Mouse (Mus musculus) liver, embryonic 11.5 days (tissue): Measurements from ENCODE around the gene Nat9. TPM values are rescaled to one million over a fixed set of nuclear protein-coding genes. Genes with fewer than 3 reads are reported as not detected.

Source experiments
- ATAC-seq: fragments of 200-750 bp; cut with Nextera tagmentation; replicated peaks from 2 replicates; pipeline ENCODE4 v1.8.0; 2017; ENCODE audit warnings: moderate number of reproducible peaks, mild to moderate bottlenecking, moderate TSS enrichment, moderate library complexity; ENCODE audit not compliant: low FRiP score
- DNase-seq: peaks from one replicate; pipeline ENCODE4 v3.0.0-alpha.2; 2017; ENCODE audit warnings: low spot score
- H3K27ac ChIP-seq: fragments of 300-500 bp; sonication (generic); 2 replicates; pipeline ENCODE4 v1.5.1; 2014; ENCODE audit warnings: mild to moderate bottlenecking, low read depth, low read length, control low read depth
- H3K27me3 ChIP-seq: fragments of 300-500 bp; sonication (generic); replicated peaks from 2 replicates; pipeline ENCODE4 v1.6.1; 2014; ENCODE audit warnings: low read length, mixed read lengths; ENCODE audit not compliant: control insufficient read depth, insufficient read depth
- H3K36me3 ChIP-seq: fragments of 300-500 bp; sonication (generic); 2 replicates; pipeline ENCODE4 v1.6.1; 2014; ENCODE audit warnings: mild to moderate bottlenecking, low read length, moderate library complexity, mixed read lengths; ENCODE audit not compliant: control insufficient read depth, insufficient read depth
- H3K4me1 ChIP-seq: fragments of 300-500 bp; sonication (generic); replicated peaks from 2 replicates; pipeline ENCODE4 v1.6.1; 2014; ENCODE audit warnings: low read length, mixed read lengths; ENCODE audit not compliant: control insufficient read depth, insufficient read depth
- H3K4me2 ChIP-seq: fragments of 300-500 bp; sonication (generic); 2 replicates; pipeline ENCODE4 v1.6.1; 2014; ENCODE audit warnings: mild to moderate bottlenecking, control low read depth, moderate library complexity
- H3K4me3 ChIP-seq: fragments of 300-500 bp; sonication (generic); 2 replicates; pipeline ENCODE4 v1.5.1; 2014; ENCODE audit warnings: low read depth, low read length, control low read depth
- H3K9ac ChIP-seq: fragments of 300-500 bp; sonication (generic); 2 replicates; pipeline ENCODE4 v1.6.1; 2014; ENCODE audit warnings: low read depth, low read length, control low read depth
- H3K9me3 ChIP-seq: fragments of 300-500 bp; sonication (generic); 2 replicates; pipeline ENCODE4 v1.6.1; 2016; ENCODE audit warnings: low read length, inconsistent platforms, mixed read lengths; ENCODE audit not compliant: control insufficient read depth
- WGBS: fragments of 180-500 bp; shearing (Covaris S2); extraction: QIAGEN DNeasy Blood & Tissue Kit; methylation state at CpG from one replicate; pipeline ENCODE4 v1.1.7; 2014; 5-methylcytosine and 5-hydroxymethylcytosine counted together
- polyA plus RNA-seq: library from polyadenylated mRNA; unstranded; fragments of >200 nt; fragmentation: Nextera tagmentation; extraction: Ambion mirVana; gene quantifications from 2 replicates; pipeline ENCODE4 v1.2.1, GENCODE M21; 2014

Gene Nat9
- polyA plus RNA-seq, 1 experiment from 2014 or later: 20.1 TPM

GRCm38 (mm10) chr11:115208776-115209732 lies 21.4 kb upstream of the Nat9 start:
- Histone ChIP-seq H3K27me3 (no peaks in the 10 kb centered on the region), H3K4me1 (peaks cover 7% of the 10 kb centered on the region), H3K36me3 (peaks cover 11% of the 10 kb centered on the region; the same call in 1 of the 2 replicates), H3K27ac (no peak overlapping the region), H3K9me3 (no peaks in the 10 kb centered on the region), H3K9ac (no peak overlapping the region), H3K4me2 (no peak overlapping the region), H3K4me3 (no peak overlapping the region)
- WGBS: 77% methylated on average over 25 of the region's 25 CpGs
- DNase-seq: no peak
- no peak for ATAC-seq

- Histone ChIP-seq H3K4me1 (peaks cover 7% of the 10 kb centered on the region), H3K9me3 (no peaks in the 10 kb centered on the region), H3K36me3 (peaks cover 11% of the 10 kb centered on the region; the same call in 1 of the 2 replicates), H3K27ac (no peak overlapping the region), H3K4me3 (no peak overlapping the region), H3K9ac (no peak overlapping the region), H3K4me2 (no peak overlapping the region), H3K27me3 (no peaks in the 10 kb centered on the region)
- WGBS: 86% methylated on average over 12 of the region's 12 CpGs
- ATAC-seq: no peak
- DNase-seq: no peak
Observed at GRCm38 (mm10) chr11:115208126-115208525, 20.5 kb upstream of the Nat9 start.

DNA sequence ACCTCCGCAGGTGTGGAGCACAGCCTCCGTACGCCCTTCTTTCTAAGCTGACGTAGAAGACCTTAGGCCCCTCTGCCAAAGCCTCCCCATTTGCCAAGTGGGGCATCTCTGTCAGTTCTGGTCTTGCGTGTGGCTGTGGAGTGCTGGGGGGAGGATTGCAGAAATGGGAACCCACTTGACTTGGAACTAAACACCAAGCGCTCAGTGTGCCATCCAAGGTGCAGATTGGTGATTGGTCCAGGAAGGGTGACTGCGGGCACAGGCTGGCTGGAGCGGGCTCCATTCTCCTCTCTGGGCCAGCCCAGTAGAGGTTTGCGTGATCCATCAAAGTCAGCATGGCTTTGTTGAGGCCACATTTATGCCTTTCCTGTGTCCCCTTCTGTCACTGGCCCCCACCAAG lies 15.1 kb upstream of the Nat9 start:
- no peak overlapping the region for H3K4me2 ChIP-seq
- H3K27ac ChIP-seq: no peak overlapping the region
- DNase-seq: no peak
- H3K4me1 ChIP-seq: peaks cover 7% of the 10 kb centered on the region; the same call in 1 of the 2 replicates
- no peaks in the 10 kb centered on the region; the same call in 1 of the 2 replicates for H3K27me3 ChIP-seq
- H3K36me3 ChIP-seq: peaks cover 13% of the 10 kb centered on the region; the same call in 1 of the 2 replicates
- no peaks in the 10 kb centered on the region for H3K9me3 ChIP-seq
- no peak overlapping the region for H3K9ac ChIP-seq
- no peak overlapping the region for H3K4me3 ChIP-seq
- ATAC-seq: no peak
- WGBS: 90% methylated on average over 9 of the region's 9 CpGs

- Histone ChIP-seq H3K4me1 (peaks cover 7% of the 10 kb centered on the region; the same call in 1 of the 2 replicates), H3K4me3 (no peak overlapping the region), H3K27me3 (no peaks in the 10 kb centered on the region; the same call in 1 of the 2 replicates), H3K4me2 (no peak overlapping the region), H3K9ac (no peak overlapping the region), H3K27ac (no peak overlapping the region), H3K36me3 (peaks cover 11% of the 10 kb centered on the region; the same call in 1 of the 2 replicates), H3K9me3 (no peaks in the 10 kb centered on the region)
- DNase-seq (peak; percentile 79), ATAC-seq (peak; percentile 76)
- 22% methylated on average over 12 of the region's 12 CpGs for WGBS
Observed at GRCm38 (mm10) chr11:115202316-115202715, 14.7 kb upstream of the Nat9 start.

- Histone ChIP-seq H3K4me2 (no peak overlapping the region), H3K4me1 (peaks cover 14% of the 10 kb centered on the region), H3K27me3 (no peaks in the 10 kb centered on the region; the same call in 1 of the 2 replicates), H3K9me3 (no peaks in the 10 kb centered on the region), H3K9ac (no peak overlapping the region), H3K36me3 (peaks cover 5% of the 10 kb centered on the region; the same call in 1 of the 2 replicates), H3K27ac (no peak overlapping the region), H3K4me3 (no peak overlapping the region)
- 81% methylated on average over 4 of the region's 4 CpGs for WGBS
- DNase-seq: no peak
- no peak for ATAC-seq
Observed at GRCm38 (mm10) chr11:115200520-115200919, 12.9 kb upstream of the Nat9 start.

DNA sequence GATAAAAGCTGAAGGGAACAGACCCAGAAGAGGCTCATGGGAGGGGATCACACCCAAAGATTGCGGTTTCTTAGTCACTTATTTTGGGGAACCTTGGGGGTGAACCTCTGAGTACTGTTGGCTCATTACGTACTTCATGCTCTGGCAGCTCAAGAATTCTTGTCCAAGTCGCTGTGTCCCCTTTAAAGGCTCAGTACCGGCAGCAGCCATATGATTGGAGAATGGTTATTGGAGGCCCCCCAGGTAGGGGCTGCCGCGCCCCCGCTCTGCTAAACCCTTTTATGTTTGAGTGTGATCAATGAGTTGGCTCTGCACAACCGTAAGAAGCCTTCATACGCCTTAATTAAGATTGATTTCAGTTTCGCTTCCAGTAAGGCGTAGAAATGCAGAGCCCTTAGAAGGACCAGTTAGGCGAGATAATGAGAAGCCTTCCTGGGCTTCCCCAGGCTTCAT lies 11.3 kb upstream of the Nat9 start:
- WGBS: 59% methylated on average over 12 of the region's 12 CpGs
- Histone ChIP-seq H3K4me1 (peaks cover 21% of the 10 kb centered on the region), H3K9me3 (no peaks in the 10 kb centered on the region), H3K36me3 (peaks cover 2% of the 10 kb centered on the region; the same call in 1 of the 2 replicates), H3K27me3 (no peaks in the 10 kb centered on the region; the same call in 1 of the 2 replicates), H3K4me2 (no peak overlapping the region), H3K27ac (no peak overlapping the region), H3K4me3 (no peak overlapping the region), H3K9ac (no peak overlapping the region)
- no peak for ATAC-seq
- no peak for DNase-seq

- DNase-seq (no peak), ATAC-seq (no peak)
- Histone ChIP-seq H3K4me1 (peaks cover 22% of the 10 kb centered on the region), H3K27me3 (no peaks in the 10 kb centered on the region; the same call in 1 of the 2 replicates), H3K9me3 (no peaks in the 10 kb centered on the region), H3K27ac (no peak overlapping the region), H3K36me3 (peaks cover 2% of the 10 kb centered on the region; the same call in 1 of the 2 replicates), H3K9ac (no peak overlapping the region), H3K4me2 (no peak overlapping the region), H3K4me3 (no peak overlapping the region)
- 74% methylated on average over 8 of the region's 8 CpGs for WGBS
Observed at GRCm38 (mm10) chr11:115197558-115197957, 9.9 kb upstream of the Nat9 start.

DNA sequence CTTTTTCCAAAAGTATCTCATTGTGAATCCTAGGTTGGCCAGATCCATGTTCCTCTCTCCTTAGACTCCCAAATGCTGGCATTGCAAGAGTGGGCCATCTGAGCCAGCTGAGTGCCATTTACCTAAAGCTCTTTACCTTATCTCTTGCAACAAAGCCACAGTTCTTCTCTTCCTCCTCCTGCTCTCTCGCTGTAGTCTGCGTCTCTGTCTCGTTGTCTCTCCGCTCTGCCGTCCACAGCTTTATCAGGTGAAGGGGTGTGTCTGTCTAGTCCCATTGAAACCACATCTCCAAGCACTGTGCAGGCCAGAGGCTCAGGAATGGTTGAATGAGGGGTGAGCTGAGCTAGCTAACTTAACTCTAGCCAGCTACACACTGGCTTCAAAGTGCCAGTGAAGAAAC lies 8.3 kb upstream of the Nat9 start:
- H3K9ac ChIP-seq: no peak overlapping the region
- no peaks in the 10 kb centered on the region for H3K9me3 ChIP-seq
- 27% methylated on average over 5 of the region's 5 CpGs for WGBS
- no peaks in the 10 kb centered on the region; the same call in 1 of the 2 replicates for H3K27me3 ChIP-seq
- DNase-seq (no peak), ATAC-seq (peak; percentile 78)
- peak overlapping the region; percentile 41 for H3K4me2 ChIP-seq
- H3K4me1 ChIP-seq: peaks cover 30% of the 10 kb centered on the region
- no peaks in the 10 kb centered on the region for H3K36me3 ChIP-seq
- no peak overlapping the region for H3K4me3 ChIP-seq
- no peak overlapping the region for H3K27ac ChIP-seq
